Mouse (Mus musculus) thymus, adult 18-20 months (tissue): Measurements from ENCODE around the gene Hist1h1c.

Experiments
- DNase-seq, 2 experiments: peaks; one replicate each; pipeline ENCODE4 v3.0.0; 2022; ENCODE audit warnings: mixed read lengths in 2 of 2

Hist1h1c gene

GRCm38 (mm10) chr13:23746201-23747080, 7.8 kb downstream of the Hist1h1c start, which contains the start of gene Hist1h2bb:
Gene Hist1h2bb, plus strand, starts transcription at chr13:23746734.
- peak; percentile 52 to 68 for DNase-seq

GRCm38 (mm10) chr13:23747081-23747891, 8.7 kb downstream of the Hist1h1c start:
- DNase-seq, result no peak

- DNase-seq, result no peak
Measured at GRCm38 (mm10) chr13:23747892-23748288, 9.3 kb downstream of the Hist1h1c start.

- no peak for DNase-seq
Measured at GRCm38 (mm10) chr13:23749563-23750121, 11.0 kb downstream of the Hist1h1c start.

DNA sequence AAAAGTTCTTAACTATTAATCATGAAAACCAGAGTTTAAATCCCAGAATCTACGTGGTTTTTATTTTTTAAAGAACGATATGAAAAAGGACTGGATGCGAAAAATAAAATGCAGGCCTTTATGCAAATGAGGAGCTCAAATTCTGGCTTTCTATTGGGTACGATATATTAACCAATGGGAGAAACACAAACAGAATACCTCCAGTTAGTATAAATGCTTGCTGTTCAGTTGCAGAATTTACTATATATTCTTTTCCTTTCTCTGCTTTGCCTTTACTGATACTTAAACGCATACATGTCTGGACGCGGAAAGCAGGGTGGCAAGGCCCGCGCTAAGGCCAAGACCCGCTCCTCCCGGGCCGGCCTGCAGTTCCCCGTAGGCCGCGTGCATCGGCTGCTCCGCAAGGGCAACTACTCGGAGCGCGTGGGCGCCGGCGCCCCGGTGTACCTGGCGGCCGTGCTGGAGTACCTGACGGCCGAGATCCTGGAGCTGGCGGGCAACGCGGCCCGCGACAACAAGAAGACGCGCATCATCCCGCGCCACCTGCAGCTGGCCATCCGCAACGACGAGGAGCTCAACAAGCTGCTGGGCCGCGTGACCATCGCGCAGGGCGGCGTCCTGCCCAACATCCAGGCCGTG, 12.3 kb downstream of the Hist1h1c start, which contains the start of gene Hist1h2ab:
Gene Hist1h2ab (plus strand): TSS at position 288 of the 639 bp plus-strand sequence.
- DNase-seq, result peak; percentile 44 to 58

DNA sequence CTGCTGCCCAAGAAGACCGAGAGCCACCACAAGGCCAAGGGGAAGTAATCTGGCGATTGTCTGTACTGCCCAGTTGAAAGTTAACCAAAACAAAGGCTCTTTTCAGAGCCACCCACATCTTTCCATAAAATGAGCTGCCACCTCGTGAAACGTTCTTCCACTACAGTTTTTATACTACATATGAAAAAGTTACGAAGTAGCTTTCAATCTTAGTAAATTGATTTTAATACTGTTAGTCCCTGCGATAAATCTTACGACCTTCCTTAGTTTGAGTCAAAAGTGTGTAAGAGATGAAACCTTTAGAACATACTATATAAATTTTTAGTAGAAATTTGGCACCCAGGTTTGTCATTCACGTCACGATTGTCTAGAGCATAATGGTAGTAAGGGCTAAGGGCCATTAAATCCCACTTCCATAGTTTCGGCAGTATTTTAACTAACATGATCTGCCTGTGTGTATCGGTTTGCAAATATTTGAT, 12.9 kb downstream of the Hist1h1c start:
- no peak for DNase-seq

- DNase-seq, result peak; percentile 65 to 85
Measured at GRCm38 (mm10) chr13:23752067-23752741, 13.6 kb downstream of the Hist1h1c start, which contains the start of gene Hist1h3b. Gene Hist1h3b, plus strand, starts transcription at chr13:23752267.

- DNase-seq, result peak in 1 of 2 experiments; percentile 23
Measured at GRCm38 (mm10) chr13:23752742-23753172, 14.1 kb downstream of the Hist1h1c start.

DNA sequence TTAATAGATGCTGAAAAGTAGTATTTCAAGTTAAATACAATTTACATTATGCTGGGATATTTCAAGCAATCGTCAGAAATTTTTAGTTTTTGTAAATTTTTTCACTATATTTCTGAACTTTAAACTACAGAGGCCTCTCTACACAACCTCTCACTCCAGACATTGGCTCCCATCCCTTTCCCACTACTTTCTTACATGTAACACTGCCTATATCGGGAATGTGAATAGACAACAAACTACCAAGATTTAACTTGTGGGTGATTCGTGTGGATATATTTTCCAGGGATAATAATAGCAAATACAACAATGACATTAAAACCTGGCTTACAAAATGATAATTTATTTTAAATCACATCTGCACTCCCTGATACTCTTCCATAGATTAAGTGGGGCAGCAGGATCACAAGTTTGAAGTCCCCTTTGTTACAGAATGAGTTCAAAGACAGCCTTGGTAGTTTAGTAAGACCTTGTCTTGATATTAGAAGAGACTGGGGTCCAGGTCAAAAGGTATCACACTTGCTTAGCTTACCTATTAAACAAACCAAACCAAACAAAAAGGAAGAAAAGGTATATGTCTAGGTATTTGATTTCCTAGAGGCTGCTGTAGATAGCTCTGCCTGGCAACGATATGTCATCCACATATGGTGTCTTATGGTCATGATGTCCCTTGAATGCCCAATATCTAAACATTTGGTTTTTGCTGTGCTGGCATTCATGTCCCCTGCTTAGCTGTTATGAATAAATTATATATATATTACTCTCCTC, 14.9 kb downstream of the Hist1h1c start:
- no peak for DNase-seq

DNA sequence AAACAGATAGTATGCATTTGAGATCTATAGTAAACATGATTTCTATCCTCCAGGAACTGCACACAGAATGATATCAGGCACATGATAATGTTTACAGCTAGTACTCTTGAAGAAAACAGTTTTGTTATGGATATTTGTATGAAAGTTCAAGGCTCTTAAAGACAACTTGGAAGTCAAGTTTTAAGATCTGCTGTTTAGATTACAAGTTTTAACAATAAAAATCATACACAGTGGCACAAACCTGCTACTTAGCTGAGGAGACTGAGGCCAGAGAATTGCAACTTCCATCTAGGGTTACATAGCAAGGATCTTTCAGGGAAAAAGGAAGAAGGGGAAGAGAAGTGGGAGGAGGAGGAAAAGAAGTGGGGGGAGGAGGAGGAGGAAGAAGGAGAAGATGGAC, 16.4 kb downstream of the Hist1h1c start:
- no peak for DNase-seq

DNA sequence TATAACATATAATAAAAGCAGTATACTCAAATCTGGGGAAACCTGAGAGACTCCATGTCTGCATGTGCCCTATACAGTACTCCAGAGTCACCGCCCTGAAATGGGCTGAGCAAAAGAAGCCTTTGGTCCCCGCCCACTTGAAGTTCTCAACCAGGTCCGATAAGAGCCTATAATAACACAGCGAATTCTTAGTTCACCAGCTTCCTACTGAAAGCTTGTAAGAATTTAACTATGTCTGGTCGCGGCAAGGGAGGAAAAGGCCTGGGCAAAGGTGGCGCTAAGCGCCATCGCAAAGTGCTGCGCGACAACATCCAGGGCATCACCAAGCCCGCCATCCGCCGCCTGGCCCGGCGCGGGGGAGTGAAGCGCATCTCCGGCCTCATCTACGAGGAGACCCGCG, 18.2 kb downstream of the Hist1h1c start, which contains the start of gene Hist1h4b:
Gene Hist1h4b (plus strand): TSS at position 224 of the 400 bp plus-strand sequence.
- peak; percentile 75 to 93 for DNase-seq

GRCm38 (mm10) chr13:23757211-23757773, 18.7 kb downstream of the Hist1h1c start:
- no peak for DNase-seq

GRCm38 (mm10) chr13:23757921-23758320, 19.3 kb downstream of the Hist1h1c start:
- DNase-seq, result no peak

- DNase-seq, result no peak
Measured at GRCm38 (mm10) chr13:23759251-23759771, 20.7 kb downstream of the Hist1h1c start.

DNA sequence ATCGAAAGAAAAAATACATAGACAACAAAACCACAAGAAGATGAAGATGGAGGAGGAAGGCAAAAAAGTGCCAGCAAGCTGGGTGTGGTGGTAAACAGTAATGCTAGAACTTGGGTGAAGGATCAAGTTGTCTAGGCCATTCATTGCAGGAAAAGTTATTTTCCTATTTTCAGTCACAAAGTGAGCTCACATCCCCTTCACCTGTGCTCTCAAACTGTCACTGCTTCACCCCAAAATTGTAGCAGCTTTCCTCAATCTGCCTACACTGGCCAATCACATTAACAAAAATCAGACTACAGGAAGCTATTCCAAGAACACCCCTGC, 21.3 kb downstream of the Hist1h1c start:
- peak in 1 of 2 experiments; percentile 49 for DNase-seq

- DNase-seq, result no peak
Measured at GRCm38 (mm10) chr13:23760240-23760971, 21.8 kb downstream of the Hist1h1c start.

DNA sequence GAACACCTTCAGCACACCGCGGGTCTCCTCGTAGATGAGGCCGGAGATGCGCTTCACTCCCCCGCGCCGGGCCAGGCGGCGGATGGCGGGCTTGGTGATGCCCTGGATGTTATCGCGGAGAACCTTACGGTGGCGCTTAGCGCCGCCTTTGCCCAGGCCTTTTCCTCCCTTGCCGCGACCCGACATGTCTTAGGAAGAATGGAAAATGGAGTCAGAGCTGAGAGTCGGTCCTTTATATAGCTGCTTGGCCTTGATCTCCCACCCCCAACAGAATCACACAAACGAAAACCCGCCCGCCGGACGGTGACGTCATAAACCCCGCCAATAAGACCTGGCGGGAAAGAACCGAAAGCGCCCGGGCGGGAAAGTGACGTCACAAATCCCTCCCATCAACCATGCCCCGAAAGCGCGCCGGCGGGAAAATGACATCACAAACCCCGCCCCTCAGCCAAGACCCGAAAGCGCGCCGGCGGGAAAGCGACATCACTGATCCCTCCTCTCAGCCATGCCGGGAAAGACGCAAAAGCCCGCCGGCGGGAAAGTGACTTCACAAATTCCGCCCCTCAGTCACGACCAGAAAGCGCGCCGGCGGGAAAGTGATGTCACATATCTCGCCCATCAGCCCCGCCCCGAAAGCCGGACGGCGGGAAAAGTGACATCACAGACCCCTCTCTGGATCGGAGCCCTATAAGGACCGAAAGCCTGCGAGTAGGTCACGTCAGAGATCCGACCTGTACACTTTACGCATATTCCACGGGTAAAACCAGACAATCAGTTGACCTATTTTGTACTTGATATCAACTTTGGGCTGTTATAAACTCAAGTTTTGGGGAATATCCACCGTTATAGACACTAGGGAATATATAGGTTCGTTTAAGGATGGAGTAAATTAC, 22.6 kb downstream of the Hist1h1c start, which contains the start of gene Hist1h4a:
Gene Hist1h4a (minus strand): TSS at position 259 of the 893 bp plus-strand sequence.
- DNase-seq, result peak; percentile 94 to 98
